8 mouse cellular contexts compared by ENCODE assay signal in genomic region chr4:130790180-130790579, GRCm38 (mm10). TPM values are rescaled to one million over a fixed set of nuclear protein-coding genes. Genes with fewer than 3 reads are reported as not detected.
DNase-seq lines count a peak whose midpoint lies in the region; ATAC-seq and TF ChIP-seq lines count a peak whose summit lies in the region.

No protein-coding gene starts in this region.

- WGBS in kidney, embryonic 14.5 days = 10% methylated on average over 6 of the region's 6 CpGs
- 10% methylated on average over 6 of the region's 6 CpGs for WGBS in liver, embryonic 11.5 days
- 11% methylated on average over 6 of the region's 6 CpGs for WGBS in stomach, postnatal 0 days

- H3K27me3 ChIP-seq in kidney, embryonic 14.5 days (ENCODE audit: control insufficient read depth, insufficient read depth, low read length) = no peaks in the 10 kb centered on the region
- peaks cover 38% of the 10 kb centered on the region for H3K27me3 ChIP-seq in liver, embryonic 11.5 days (replicated peaks; ENCODE audit: control insufficient read depth, insufficient read depth, low read length)
- H3K27me3 ChIP-seq in stomach, postnatal 0 days (ENCODE audit: control insufficient read depth, insufficient read depth, low read length) = no peaks in the 10 kb centered on the region

- no peaks in the 10 kb centered on the region for H3K9me3 ChIP-seq in kidney, embryonic 14.5 days (ENCODE audit: control insufficient read depth, low read length)
- no peaks in the 10 kb centered on the region for H3K9me3 ChIP-seq in liver, embryonic 11.5 days (ENCODE audit: control insufficient read depth, low read length)
- no peaks in the 10 kb centered on the region for H3K9me3 ChIP-seq in stomach, postnatal 0 days (ENCODE audit: control insufficient read depth, low read length)

- no peak overlapping the region for H3K9ac ChIP-seq in kidney, embryonic 14.5 days (ENCODE audit: low read depth, low read length)
- H3K9ac ChIP-seq in liver, embryonic 11.5 days (ENCODE audit: low read depth, low read length) = no peak overlapping the region
- no peak overlapping the region for H3K9ac ChIP-seq in stomach, postnatal 0 days (ENCODE audit: low read length)

- intact Hi-C loops in gastrocnemius, postnatal 14 days (cut with DNase I; ENCODE audit: low total_unique reads) = loop anchor here (5.0 kb wide), 1 partner anchor 87 kb away; no protein-coding TSS in a partner anchor

- TF ChIP-seq EP300 in stomach, postnatal 0 days (optimal IDR thresholded peaks at IDR 0.05) = no peak

- H3K4me3 ChIP-seq in kidney, embryonic 14.5 days (ENCODE audit: low read length) = no peak overlapping the region
- H3K4me3 ChIP-seq in liver, embryonic 11.5 days (ENCODE audit: low read depth, low read length) = no peak overlapping the region
- no peak overlapping the region for H3K4me3 ChIP-seq in stomach, postnatal 0 days (ENCODE audit: low read depth, low read length)

- H3K4me2 ChIP-seq in kidney, embryonic 14.5 days (replicated peaks; ENCODE audit: low read depth, low read length) = no peak overlapping the region
- no peak overlapping the region for H3K4me2 ChIP-seq in liver, embryonic 11.5 days
- no peak overlapping the region for H3K4me2 ChIP-seq in stomach, postnatal 0 days (replicated peaks; ENCODE audit: low read depth)

- DNase-seq in left cerebral cortex, adult 18-20 months (ENCODE audit: low spot score in 2 of 2) = peak; percentile 86 to 91
- no peak for DNase-seq in left cerebral cortex, adult 11 months (ENCODE audit: low spot score)
- DNase-seq in cerebellum, postnatal 36 days = peak; percentile 83 to 92
- peak; percentile 67 for DNase-seq in gastrocnemius, postnatal 14 days
- DNase-seq in liver, embryonic 11.5 days (ENCODE audit: low spot score) = peak; percentile 73
- peak; percentile 89 for DNase-seq in neural tube, embryonic 10.5 days (ENCODE audit: extremely low spot score, low spot score)
- DNase-seq in stomach, postnatal 0 days (ENCODE audit: low spot score) = peak; percentile 85

- peaks cover 12% of the 10 kb centered on the region; the same call in 1 of the 2 replicates for H3K4me1 ChIP-seq in kidney, embryonic 14.5 days (ENCODE audit: control insufficient read depth, insufficient read depth, low read length)
- H3K4me1 ChIP-seq in liver, embryonic 11.5 days (replicated peaks; ENCODE audit: control insufficient read depth, insufficient read depth, low read length) = 0 out of 2 replicates have a peak, but pooled peaks cover 3% of the 10 kb centered on the region
- no peaks in the 10 kb centered on the region; the same call in 1 of the 2 replicates for H3K4me1 ChIP-seq in stomach, postnatal 0 days (replicated peaks; ENCODE audit: control insufficient read depth, insufficient read depth)

- H3K27ac ChIP-seq in kidney, embryonic 14.5 days (ENCODE audit: low read depth, low read length) = no peak overlapping the region
- H3K27ac ChIP-seq in liver, embryonic 11.5 days (ENCODE audit: low read depth, low read length) = no peak overlapping the region
- H3K27ac ChIP-seq in stomach, postnatal 0 days (replicated peaks) = no peak overlapping the region

- 0 out of 2 replicates have a peak, but pooled peaks have one; percentile 36 for ATAC-seq in kidney, embryonic 14.5 days (ENCODE audit: low FRiP score, low TSS enrichment)
- no peak for ATAC-seq in liver, embryonic 11.5 days (replicated peaks; ENCODE audit: low FRiP score)
- ATAC-seq in stomach, postnatal 0 days (ENCODE audit: low FRiP score, low TSS enrichment) = peak; percentile 36; the same call in 1 of the 2 replicates

- peak; percentile 93 for TF ChIP-seq CTCF in stomach, postnatal 0 days (IDR thresholded peaks at IDR 0.05; ENCODE audit: low read depth)

- no peaks in the 10 kb centered on the region for H3K36me3 ChIP-seq in kidney, embryonic 14.5 days (ENCODE audit: control insufficient read depth, insufficient read depth, low read length)
- no peaks in the 10 kb centered on the region for H3K36me3 ChIP-seq in liver, embryonic 11.5 days (ENCODE audit: control insufficient read depth, insufficient read depth, low read length)
- no peaks in the 10 kb centered on the region for H3K36me3 ChIP-seq in stomach, postnatal 0 days (ENCODE audit: control insufficient read depth, insufficient read depth, low read length)

RNA-seq across cellular contexts. Expression of gene Sdc3, which starts 2.2 kb away (rescaled TPM):
- 100 to 1,000 TPM; 150 to 156 TPM for total RNA-seq in left cerebral cortex, adult 18-20 months (2021)
- 10 to 100 TPM; 23.3 to 25.2 TPM for total RNA-seq in gastrocnemius, postnatal 14 days (2021)
- 9.6 and 15.8 TPM in 2 replicates for polyA plus RNA-seq in kidney, embryonic 14.5 days (2014; fragmentation: Nextera tagmentation; extraction: Ambion mirVana)
- 11.4 and 12.1 TPM in 2 replicates for polyA plus RNA-seq in liver, embryonic 11.5 days (2014; fragmentation: Nextera tagmentation; extraction: Ambion mirVana)
- polyA plus RNA-seq in stomach, postnatal 0 days (2015; fragmentation: Nextera tagmentation; extraction: Ambion mirVana) = 11.0 and 12.8 TPM in 2 replicates
